Mouse (Mus musculus): ENCODE data around the gene Pglyrp1. TPM values are rescaled to one million over a fixed set of nuclear protein-coding genes. Genes with fewer than 3 reads are reported as not detected.
A peak's percentile ranks its signal among the peaks of the same experiment; 100 is the strongest.
"Not testable (repeated sequence)": the region's sequence is repeated elsewhere in the genome, so short reads cannot be mapped to it uniquely, and the experiment has no call there.

Gene Pglyrp1
- total RNA-seq (2021): 10 to 100 TPM; 18.8 to 25.6 TPM
- long read RNA-seq, experiment 1, partial matches to known transcripts: 0 of 2 reads
- long read RNA-seq, experiment 1, other reads (novel, unspliced or antisense): 0 of 2 reads
- long read RNA-seq, experiment 2, partial matches to known transcripts: 0 of 5 reads
- long read RNA-seq, experiment 2, other reads (novel, unspliced or antisense): 0 of 5 reads

DNA sequence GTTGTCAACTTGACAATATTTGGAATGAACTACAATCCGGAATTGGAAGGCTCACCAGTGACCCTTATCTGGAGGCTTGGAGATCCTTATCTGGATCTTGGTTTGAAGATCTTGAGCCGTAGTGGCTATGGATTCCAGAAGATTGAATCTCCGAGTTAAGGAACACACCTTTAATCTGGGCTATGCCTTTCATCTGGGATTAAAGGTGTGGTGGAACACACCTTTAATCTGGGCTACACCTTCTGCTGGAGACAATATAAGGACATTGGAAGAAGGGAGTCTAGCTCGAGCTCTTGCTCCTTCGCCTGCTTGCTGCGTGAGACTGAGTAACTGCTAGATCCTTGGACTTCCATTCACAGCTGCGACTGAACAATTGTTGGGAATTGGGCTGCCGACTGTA, at the start of gene Pglyrp1:
Gene Pglyrp1, plus strand, starts transcription at position 301 of the 400 bp plus-strand sequence.
- not testable (repeated sequence) for DNase-seq (ENCODE audit: extremely low spot score in 1 of 2, low spot score in 2 of 2); H3K27ac ChIP-seq; H3K4me3 ChIP-seq
- intact Hi-C loops (cut with DNase I): loop anchor here (5.0 kb wide), 2 partner anchors 39 to 659 kb away; no protein-coding TSS in a partner anchor

DNA sequence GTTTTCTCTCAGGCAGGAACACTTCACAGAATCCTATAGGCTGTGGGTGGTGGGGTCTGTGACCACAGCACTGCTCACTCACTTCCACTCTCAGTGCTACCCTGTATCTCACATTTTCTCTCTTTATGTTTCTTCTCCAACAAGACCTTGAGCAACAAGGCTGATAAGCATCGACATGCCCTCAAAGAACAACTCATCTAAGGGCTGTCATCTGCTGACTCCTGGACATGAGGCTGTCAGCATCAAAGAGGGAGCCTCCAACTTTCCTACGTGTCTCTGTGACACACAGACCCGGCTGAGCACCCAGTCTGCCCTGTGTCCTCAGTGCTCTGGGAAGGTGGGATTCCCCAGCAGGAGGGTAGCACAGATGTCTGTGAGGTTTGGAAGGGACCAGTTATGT, 49.6 kb upstream of the Pglyrp1 start, which contains the start of gene Psg17:
Gene Psg17, minus strand, starts transcription at position 101 of the 400 bp plus-strand sequence.
- no peak for TF ChIP-seq CTCF (IDR thresholded peaks at IDR 0.05)

GRCm38 (mm10) chr7:18827792-18828546, 43.2 kb upstream of the Pglyrp1 start:
- TF ChIP-seq CTCF (IDR thresholded peaks at IDR 0.05): no peak
- intact Hi-C loops (cut with DNase I): no loop called here
- H3K4me3 ChIP-seq: no peak overlapping the region
- no peak overlapping the region for H3K27ac ChIP-seq
- no peak for DNase-seq (ENCODE audit: extremely low spot score in 1 of 2, low spot score in 2 of 2)

More for the DNA sequence above, 49.6 kb upstream of the Pglyrp1 start, which contains the start of gene Psg17:
- intact Hi-C loops (cut with DNase I): no loop called here
- DNase-seq (ENCODE audit: extremely low spot score in 1 of 2, low spot score in 2 of 2): no peak
- Histone ChIP-seq H3K4me3 (no peak within 1 kb of the TSS), H3K27ac (no peak within 1 kb of the TSS)

- TF ChIP-seq CTCF (IDR thresholded peaks at IDR 0.05): peak; percentile 49
- intact Hi-C loops (cut with DNase I): no loop called here
- DNase-seq (ENCODE audit: extremely low spot score in 1 of 2, low spot score in 2 of 2): no peak
Measured at GRCm38 (mm10) chr7:18828592-18828991, 42.5 kb upstream of the Pglyrp1 start.

GRCm38 (mm10) chr7:18829545-18829944, 41.6 kb upstream of the Pglyrp1 start:
- no peak for DNase-seq (ENCODE audit: extremely low spot score in 1 of 2, low spot score in 2 of 2)
- Histone ChIP-seq H3K27ac (no peak overlapping the region), H3K4me3 (no peak overlapping the region)
- no peak for TF ChIP-seq CTCF (IDR thresholded peaks at IDR 0.05)
- intact Hi-C loops (cut with DNase I): no loop called here

More at GRCm38 (mm10) chr7:18828592-18828991, 42.5 kb upstream of the Pglyrp1 start:
- H3K4me3 ChIP-seq: no peak overlapping the region
- no peak overlapping the region for H3K27ac ChIP-seq

DNA sequence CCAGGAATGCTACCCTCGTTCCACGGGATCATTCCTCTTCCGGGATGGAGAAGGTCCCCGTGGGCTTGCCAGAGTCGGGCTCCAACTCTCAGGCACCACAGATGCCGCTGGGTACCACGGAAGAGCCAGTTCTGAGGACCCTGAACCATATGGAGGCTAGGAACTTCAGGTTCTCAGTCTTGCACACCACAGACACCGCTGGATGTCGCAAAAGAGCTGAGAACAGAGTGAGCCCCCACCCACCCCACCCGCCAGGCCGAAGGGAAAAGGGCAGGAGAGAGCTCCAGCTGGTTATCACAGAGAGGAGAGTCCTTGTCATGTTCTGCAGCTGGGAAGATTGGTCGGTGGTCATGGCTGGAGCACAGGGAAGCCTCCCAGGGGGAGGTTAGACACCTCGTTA, 38.8 kb upstream of the Pglyrp1 start:
- H3K27ac ChIP-seq: no peak overlapping the region
- TF ChIP-seq CTCF (IDR thresholded peaks at IDR 0.05): peak; percentile 16
- no peak overlapping the region for H3K4me3 ChIP-seq
- DNase-seq (ENCODE audit: extremely low spot score in 1 of 2, low spot score in 2 of 2): no peak
- intact Hi-C loops (cut with DNase I): loop anchor here (5.0 kb wide), 1 partner anchor 40 kb away; the partner anchor contains the start of gene Pglyrp1

DNA sequence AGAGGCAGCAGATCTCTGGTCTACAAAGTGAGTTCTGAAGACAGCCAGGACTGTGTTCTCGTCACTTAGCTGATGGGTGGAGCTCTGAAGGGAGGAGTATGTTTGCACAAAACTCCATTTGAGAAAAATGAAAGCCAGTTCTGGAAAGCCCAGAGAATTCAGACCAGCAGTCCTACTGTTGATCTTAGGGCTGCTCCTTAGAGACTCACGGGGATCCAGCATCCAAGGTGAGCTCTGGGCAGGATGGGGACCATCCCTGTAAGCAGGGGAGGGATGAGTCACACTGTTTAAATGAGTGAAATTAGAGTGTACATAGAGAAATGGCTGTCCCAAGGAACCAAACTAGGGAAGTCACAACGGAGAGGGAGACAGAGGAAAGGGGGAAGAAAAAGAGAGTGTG, 31.3 kb upstream of the Pglyrp1 start, which contains the start of gene Mill2:
Gene Mill2, plus strand, starts transcription at position 102 of the 400 bp plus-strand sequence.
- no peak for TF ChIP-seq CTCF (IDR thresholded peaks at IDR 0.05)
- Histone ChIP-seq H3K4me3 (peak within 1 kb of the TSS; percentile 50), H3K27ac (peak within 1 kb of the TSS; percentile 83)
- no peak for DNase-seq (ENCODE audit: extremely low spot score in 1 of 2, low spot score in 2 of 2)
- intact Hi-C loops (cut with DNase I): no loop called here

DNA sequence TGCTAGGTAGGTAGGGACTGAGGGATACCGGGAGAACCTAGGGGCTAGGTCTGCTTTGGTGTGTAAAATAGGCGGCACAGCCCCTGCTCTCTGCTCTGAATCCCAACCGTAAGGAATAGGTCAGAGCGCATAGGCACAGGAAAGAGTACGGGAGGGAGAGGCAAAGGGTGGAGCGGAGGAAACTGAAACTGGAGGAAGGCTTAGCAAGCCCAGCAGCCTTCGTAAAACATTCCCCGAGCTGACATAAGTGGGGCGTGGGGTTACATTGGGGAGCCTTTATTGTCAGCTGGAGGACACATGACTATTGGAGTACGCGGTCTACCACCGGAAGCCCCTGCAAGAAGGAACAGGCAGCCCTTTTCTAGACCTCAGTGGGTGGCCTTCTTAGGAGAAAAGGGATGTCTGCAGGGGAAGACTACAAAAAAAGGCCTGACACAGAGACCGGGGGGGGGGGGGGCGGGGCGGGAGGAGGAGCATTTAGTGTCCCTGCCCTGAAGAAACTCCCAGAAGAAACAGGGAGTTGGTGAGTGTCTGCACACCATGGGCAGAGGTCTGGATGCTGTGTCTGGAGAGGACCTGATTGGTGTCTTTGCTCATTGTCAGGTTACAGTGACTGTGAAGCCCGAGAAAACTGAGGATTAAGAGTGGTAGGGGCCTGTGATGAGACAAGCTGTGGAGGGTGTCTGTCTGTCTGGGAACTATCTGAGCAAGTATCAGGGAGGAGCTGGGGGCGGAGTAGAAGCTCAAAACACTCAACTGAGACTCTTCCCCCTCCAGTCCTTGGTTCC, 30.6 kb upstream of the Pglyrp1 start:
- peak overlapping the region; percentile 83 for H3K27ac ChIP-seq
- peak; percentile 13 to 16 for DNase-seq (ENCODE audit: extremely low spot score in 1 of 2, low spot score in 2 of 2)
- intact Hi-C loops (cut with DNase I): no loop called here
- H3K4me3 ChIP-seq: peak overlapping the region; percentile 50
- no peak for TF ChIP-seq CTCF (IDR thresholded peaks at IDR 0.05)

DNA sequence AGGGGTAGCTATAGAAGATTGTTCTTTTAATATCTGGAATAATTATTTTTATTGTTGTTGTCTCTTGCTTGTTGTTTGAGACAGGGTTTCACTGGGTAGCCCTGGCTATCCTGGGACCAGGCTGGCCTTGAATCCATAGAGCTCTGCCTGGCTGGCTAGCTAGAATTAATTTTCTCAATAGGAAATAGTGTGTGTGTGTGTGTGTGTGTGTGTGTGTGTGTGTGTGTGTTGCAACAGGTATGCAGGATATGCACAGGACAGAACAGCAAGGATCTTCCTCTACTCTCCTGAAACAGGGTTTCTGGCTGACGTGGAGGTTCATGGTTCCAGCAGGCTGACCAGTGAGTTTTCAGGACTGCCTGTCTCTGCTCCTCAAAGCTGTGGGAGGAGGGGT, 30.0 kb upstream of the Pglyrp1 start:
- TF ChIP-seq CTCF (IDR thresholded peaks at IDR 0.05): no peak
- Histone ChIP-seq H3K27ac (peak overlapping the region; percentile 69; the same call in 1 of the 2 replicates), H3K4me3 (peak overlapping the region; percentile 50)
- intact Hi-C loops (cut with DNase I): no loop called here
- DNase-seq (ENCODE audit: extremely low spot score in 1 of 2, low spot score in 2 of 2): no peak

- H3K27ac ChIP-seq: no peak overlapping the region
- no peak for DNase-seq (ENCODE audit: extremely low spot score in 1 of 2, low spot score in 2 of 2)
- no peak for TF ChIP-seq CTCF (IDR thresholded peaks at IDR 0.05)
- no peak overlapping the region for H3K4me3 ChIP-seq
- intact Hi-C loops (cut with DNase I): no loop called here
Measured at GRCm38 (mm10) chr7:18844811-18845210, 26.3 kb upstream of the Pglyrp1 start.

DNA sequence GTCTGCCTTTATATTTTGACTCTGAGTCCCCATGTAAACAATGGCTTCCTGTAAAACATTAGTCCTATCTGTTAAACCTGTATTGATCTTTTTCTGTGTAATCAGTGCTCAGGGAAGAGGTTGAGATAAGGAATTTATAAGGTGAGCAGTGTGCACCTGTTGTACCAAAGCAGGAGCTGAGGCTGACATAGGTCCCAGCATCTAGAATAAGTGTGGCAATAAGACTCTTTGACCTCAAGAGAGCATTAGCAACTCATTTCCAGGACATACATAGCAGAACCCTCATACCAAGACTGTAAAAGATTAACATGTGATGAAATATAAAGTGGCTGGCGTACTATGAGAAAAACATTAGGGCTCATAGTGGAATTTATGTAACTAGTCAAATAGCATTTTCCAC, 22.7 kb upstream of the Pglyrp1 start:
- no peak overlapping the region for H3K4me3 ChIP-seq
- H3K27ac ChIP-seq: no peak overlapping the region
- TF ChIP-seq CTCF (IDR thresholded peaks at IDR 0.05): no peak
- DNase-seq (ENCODE audit: extremely low spot score in 1 of 2, low spot score in 2 of 2): no peak
- intact Hi-C loops (cut with DNase I): no loop called here

Measured in left cerebral cortex, adult 2 months (tissue).